Mouse (Mus musculus): ENCODE data around the gene Dnaja2. TPM values are rescaled to one million over a fixed set of nuclear protein-coding genes. Genes with fewer than 3 reads are reported as not detected.

The Dnaja2 gene
- total RNA-seq, 4 experiments from 2014 or later, result 180 to 205 (median 187) TPM

- no peak for DNase-seq
Observed at GRCm38 (mm10) chr8:85500460-85500859, 54.7 kb downstream of the Dnaja2 start.

DNA sequence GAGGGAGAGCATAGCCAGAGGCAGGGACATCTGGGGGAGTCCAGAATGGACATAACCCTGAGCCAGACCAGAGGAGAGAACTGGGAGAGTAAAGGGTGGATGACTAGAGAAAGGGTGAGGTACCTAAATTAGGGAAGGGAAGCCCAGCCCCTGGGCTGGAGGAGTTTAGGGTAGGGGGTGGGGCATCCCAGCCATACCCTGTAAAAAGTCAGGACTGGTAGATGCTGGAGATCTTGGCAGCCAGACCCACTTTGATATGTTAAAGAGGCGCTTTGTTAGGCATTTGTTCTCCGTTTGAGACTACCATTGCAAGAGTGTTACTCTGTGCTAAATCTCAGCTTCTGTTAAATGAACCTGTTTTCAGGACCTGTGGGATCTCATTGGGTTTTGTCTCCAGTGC, 56.6 kb downstream of the Dnaja2 start:
- DNase-seq, result no peak

GRCm38 (mm10) chr8:85496778-85497177, 58.4 kb downstream of the Dnaja2 start:
- DNase-seq, result no peak

DNA sequence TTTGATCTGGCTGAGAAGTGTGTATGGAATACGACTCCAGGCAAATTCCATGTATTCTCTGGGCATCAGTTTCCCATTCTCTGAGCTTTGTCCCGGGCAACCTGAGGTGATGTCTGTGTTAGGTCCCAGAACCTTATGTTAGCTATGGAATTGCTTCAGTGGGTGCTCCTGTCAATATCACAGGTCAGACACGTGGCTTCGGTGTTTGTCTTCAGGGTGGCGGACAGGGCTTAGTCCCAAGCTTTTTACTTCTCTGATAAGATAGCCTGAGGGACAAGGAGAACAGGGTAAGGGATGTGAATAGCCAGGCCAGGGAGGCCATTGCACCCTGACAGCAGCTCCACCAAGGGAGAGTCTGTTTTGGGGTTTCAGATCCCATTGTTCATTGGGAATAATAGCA, 59.0 kb downstream of the Dnaja2 start:
- DNase-seq, result no peak

DNA sequence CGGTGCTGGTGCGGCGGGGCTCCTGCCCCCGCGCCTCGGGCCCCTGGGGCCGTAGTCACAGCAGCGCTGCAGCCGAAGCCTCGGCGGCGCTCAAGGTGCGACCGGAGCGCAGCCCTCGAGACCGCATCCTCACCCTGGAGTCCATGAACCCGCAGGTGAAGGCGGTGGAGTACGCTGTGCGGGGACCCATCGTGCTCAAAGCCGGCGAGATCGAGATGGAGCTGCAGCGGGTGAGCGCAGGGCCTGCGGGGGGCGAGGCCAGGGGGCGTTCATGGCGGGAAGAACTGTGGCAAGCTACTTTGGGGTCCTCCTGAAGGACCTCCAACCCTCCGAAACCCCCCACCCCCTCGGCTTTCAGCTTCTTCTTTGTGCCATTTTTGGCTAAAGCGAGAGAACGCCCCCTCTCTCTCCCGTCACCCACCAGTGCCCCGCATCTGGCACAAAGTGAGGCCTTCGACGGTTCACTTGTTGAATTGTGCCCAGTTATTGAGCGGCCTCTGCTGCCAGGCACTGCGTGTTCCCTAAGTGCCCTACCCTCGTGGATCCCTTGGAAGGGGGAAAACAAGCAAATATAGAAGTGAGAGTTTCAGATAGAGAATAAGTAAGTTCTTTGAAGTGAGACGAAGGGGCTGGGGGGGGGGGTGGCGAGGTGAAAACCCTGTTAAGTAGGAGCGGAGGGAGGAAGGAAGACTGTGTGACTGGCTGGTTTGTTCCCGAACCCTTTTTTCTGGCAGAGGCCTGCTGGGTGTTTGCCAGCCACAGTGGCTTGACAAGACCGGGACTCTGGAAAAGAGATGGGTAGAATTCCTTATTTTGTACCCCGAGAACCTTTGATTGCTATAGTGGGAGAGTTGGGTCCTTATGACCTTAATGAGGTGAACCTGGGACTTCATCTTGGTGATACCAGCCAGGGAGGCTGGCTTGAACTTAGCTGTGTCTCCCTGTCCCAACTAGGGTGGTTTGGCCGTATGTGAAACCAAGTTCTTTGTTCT, 61.9 kb downstream of the Dnaja2 start:
- DNase-seq, result no peak

- peak; percentile 94 for DNase-seq
Observed at GRCm38 (mm10) chr8:85492125-85492875, 62.8 kb downstream of the Dnaja2 start, which contains the start of gene Gpt2. Gene Gpt2 (plus strand): TSS chr8:85492576.

DNA sequence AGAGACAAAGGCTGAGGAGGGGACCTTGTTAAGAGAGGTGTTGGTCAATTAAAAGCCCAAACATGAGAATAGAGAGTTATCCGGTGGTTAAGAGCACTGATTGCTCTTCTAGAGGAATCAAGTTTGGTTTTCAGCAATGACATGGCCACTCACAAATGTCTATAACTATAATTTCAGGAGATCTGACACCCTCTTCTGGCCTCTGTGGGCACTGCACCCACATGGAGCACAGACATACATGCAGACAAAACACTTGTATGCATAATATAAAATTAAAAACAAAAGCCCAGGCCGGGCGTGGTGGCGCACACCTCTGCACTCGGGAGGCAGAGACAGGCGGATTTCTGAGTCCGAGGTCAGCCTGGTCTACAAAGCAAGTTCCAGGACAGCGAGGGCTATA, 65.6 kb downstream of the Dnaja2 start:
- DNase-seq, result no peak

GRCm38 (mm10) chr8:85488631-85489030, 66.5 kb downstream of the Dnaja2 start:
- DNase-seq, result peak; percentile 40

GRCm38 (mm10) chr8:85487906-85488620, 67.1 kb downstream of the Dnaja2 start:
- no peak for DNase-seq

Other genes with a start within 250 kb of the Dnaja2 start
- 1 to 10 TPM in 1 of 4 experiments, under 1 TPM in 3; 0.16 to 1.8 (median 0.60) TPM for gene Mylk3, start 169.0 kb downstream of the Dnaja2 start, total RNA-seq (2022)
- gene 4921524J17Rik, start 122.5 kb downstream of the Dnaja2 start, total RNA-seq (2022), result 10 to 100 TPM; 21.4 to 45.0 (median 27.9) TPM
- 100 to 1,000 TPM in 2 of 4 experiments, 10 to 100 TPM in 2; 68.2 to 344 (median 173) TPM for gene Gpt2, start 62.8 kb downstream of the Dnaja2 start, total RNA-seq (2022)
- gene Neto2, start 145.6 kb upstream of the Dnaja2 start, total RNA-seq (2022), result 1 to 10 TPM; 4.5 to 6.3 (median 5.6) TPM

Measured in adrenal gland, adult 8-10 months (tissue).